Mouse (Mus musculus) liver, embryonic 14.5 days (tissue): ENCODE results near the gene Bbox1.

Experiments used
- CTCF ChIP-seq: IDR thresholded peaks from 2 replicates; pipeline ENCODE4 v1.5.1; 2016; ENCODE audit warnings: antibody characterized with exemption, low read depth, control low read depth
- EP300 ChIP-seq: IDR thresholded peaks from 2 replicates; pipeline ENCODE4 v1.6.1; 2016; ENCODE audit warnings: antibody characterized with exemption, low read depth

DNA sequence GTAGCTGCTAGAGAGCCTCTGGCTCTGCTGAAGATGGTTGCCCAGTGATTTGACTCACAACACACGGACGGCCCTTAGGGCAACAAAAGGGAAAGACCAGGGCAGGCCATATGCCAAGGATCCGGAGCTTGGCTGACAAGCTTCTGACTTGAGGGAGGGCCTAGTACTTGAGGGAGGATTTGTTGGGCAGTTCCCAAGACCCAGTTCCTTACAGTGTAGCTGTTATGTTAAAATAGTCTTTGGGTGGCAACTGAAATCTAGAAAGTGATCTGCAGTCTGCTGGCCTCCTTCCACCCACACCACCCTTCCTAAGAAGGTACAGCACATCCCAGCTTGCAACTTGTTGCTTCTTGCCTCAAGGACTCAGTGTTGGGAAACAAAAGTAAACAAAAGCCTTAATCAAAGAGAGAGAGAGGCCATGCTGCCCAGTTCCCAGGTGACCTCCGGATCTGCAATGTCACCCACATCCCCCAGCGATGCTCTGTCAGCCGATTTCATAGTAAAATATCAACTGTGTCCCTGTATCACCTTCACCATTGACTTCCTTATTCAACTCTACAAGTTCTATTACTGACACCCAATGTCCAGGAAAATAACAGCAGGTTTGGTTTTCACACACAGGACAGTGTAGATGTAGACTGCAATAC lies at the start of gene Bbox1:
- TF ChIP-seq CTCF = no peak
- no peak for TF ChIP-seq EP300
